Mouse (Mus musculus) CH12.LX (cell line): ENCODE results near the gene Prkg1. TPM values are rescaled to one million over a fixed set of nuclear protein-coding genes. Genes with fewer than 3 reads are reported as not detected.

Experiments
- DNase-seq: peaks from one replicate; pipeline ENCODE4 v3.0.0-alpha.2; 2013; ENCODE audit errors: extremely low read depth
- H3K27ac ChIP-seq: 2 replicates; pipeline ENCODE4 v1.5.1; 2012; ENCODE audit warnings: low read depth, mild to moderate bottlenecking, control low read depth, moderate library complexity; ENCODE audit not compliant: insufficient read depth
- H3K27me3 ChIP-seq: replicated peaks from 2 replicates; pipeline ENCODE3; 2012; ENCODE audit warnings: inconsistent platforms
- H3K36me3 ChIP-seq, 2 experiments: replicated peaks in 1 of 2; 2 replicates each; pipeline versions ENCODE3 to v1.6.1; 2012; ENCODE audit warnings: inconsistent platforms in 1 of 2, low read length in 1 of 2, mild to moderate bottlenecking in 1 of 2, mixed read lengths in 1 of 2, moderate library complexity in 1 of 2; ENCODE audit not compliant: control insufficient read depth in 1 of 2, insufficient read depth in 1 of 2
- H3K4me1 ChIP-seq, 2 experiments: 2 replicates each; pipeline ENCODE4 v1.6.1; 2012; ENCODE audit warnings: inconsistent platforms in 1 of 2, moderate library complexity in 1 of 2; ENCODE audit not compliant: insufficient read depth in 2 of 2, control insufficient read depth in 1 of 2
- H3K4me2 ChIP-seq: 2 replicates; pipeline ENCODE4 v1.6.1; 2012; ENCODE audit warnings: low read depth, mild to moderate bottlenecking, control low read depth; ENCODE audit not compliant: poor library complexity, insufficient read depth, severe bottlenecking
- H3K4me3 ChIP-seq, 3 experiments: fragments of 150-350 bp in 1 of 3; sonication (generic) in 1 of 3; replicated peaks in 1 of 3; 2 replicates each; pipeline versions ENCODE3 to v1.5.1; 2011 to 2012; ENCODE audit warnings: low read depth in 2 of 3, low read length in 2 of 3, mild to moderate bottlenecking in 2 of 3, moderate library complexity in 2 of 3, control low read depth in 1 of 3, improper control_type of control experiment in 1 of 3, inconsistent platforms in 1 of 3, mixed read lengths in 1 of 3; ENCODE audit not compliant: poor library complexity in 1 of 3
- H3K79me2 ChIP-seq: replicated peaks from 2 replicates; pipeline ENCODE4 v1.6.1; 2012; ENCODE audit warnings: mild to moderate bottlenecking, moderate library complexity; ENCODE audit not compliant: control insufficient read depth, poor library complexity, insufficient read depth, severe bottlenecking; ENCODE audit errors: extremely low read depth
- H3K9ac ChIP-seq: 2 replicates; pipeline ENCODE4 v1.6.1; 2012; ENCODE audit warnings: low read depth, mild to moderate bottlenecking, control low read depth, moderate library complexity; ENCODE audit not compliant: insufficient read depth
- H3K9me3 ChIP-seq: replicated peaks from 2 replicates; pipeline ENCODE3; 2012; ENCODE audit warnings: low read length, inconsistent platforms, mixed read lengths
- BHLHE40 ChIP-seq: IDR thresholded peaks from 2 replicates; pipeline ENCODE4 v1.6.1; 2011; ENCODE audit warnings: mild to moderate bottlenecking, low read depth, low read length, improper control_type of control experiment
- E2F4 ChIP-seq: IDR thresholded peaks from 2 replicates; pipeline ENCODE4 v1.6.1; 2011; ENCODE audit warnings: low read depth, low read length, improper control_type of control experiment; ENCODE audit not compliant: insufficient replicate concordance
- EP300 ChIP-seq: IDR thresholded peaks from 2 replicates; pipeline ENCODE4 v1.6.1; 2011; ENCODE audit warnings: low read length, improper control_type of control experiment
- HCFC1 ChIP-seq: IDR thresholded peaks from 2 replicates; pipeline ENCODE4 v1.6.1; 2012; ENCODE audit warnings: low read depth, mild to moderate bottlenecking, inconsistent platforms, low read length, improper control_type of control experiment
- IRF4 ChIP-seq: IDR thresholded peaks from 2 replicates; pipeline ENCODE4 v1.6.1; 2014; ENCODE audit warnings: low read depth, mild to moderate bottlenecking, inconsistent platforms, low read length, improper control_type of control experiment
- JUN ChIP-seq: IDR thresholded peaks from 2 replicates; pipeline ENCODE4 v1.6.1; 2011; ENCODE audit warnings: low read depth, mild to moderate bottlenecking, low read length, improper control_type of control experiment, moderate library complexity; ENCODE audit not compliant: insufficient read depth
- KAT2A ChIP-seq: IDR thresholded peaks from 2 replicates; pipeline ENCODE4 v1.6.1; 2012; ENCODE audit warnings: low read length, improper control_type of control experiment, inconsistent platforms; ENCODE audit not compliant: insufficient replicate concordance
- MEF2A ChIP-seq: IDR thresholded peaks from 2 replicates; pipeline ENCODE4 v1.6.1; 2014; ENCODE audit warnings: low read depth, mild to moderate bottlenecking, inconsistent platforms, low read length, improper control_type of control experiment, borderline replicate concordance
- NELFE ChIP-seq: IDR thresholded peaks from 2 replicates; pipeline ENCODE4 v1.6.1; 2011; ENCODE audit warnings: low read depth, low read length, improper control_type of control experiment
- PAX5 ChIP-seq: IDR thresholded peaks from 2 replicates; pipeline ENCODE4 v1.6.1; 2012; ENCODE audit warnings: low read length, inconsistent platforms, mixed read lengths
- RCOR1 ChIP-seq: conservative IDR thresholded peaks from 2 replicates; pipeline ENCODE4 v1.6.1; 2012; ENCODE audit warnings: low read depth, mild to moderate bottlenecking, inconsistent platforms, low read length, improper control_type of control experiment
- SIN3A ChIP-seq: IDR thresholded peaks from 2 replicates; pipeline ENCODE4 v1.6.1; 2012; ENCODE audit warnings: low read length, improper control_type of control experiment, inconsistent platforms
- SMC3 ChIP-seq: IDR thresholded peaks from 2 replicates; pipeline ENCODE4 v1.6.1; 2011; ENCODE audit warnings: low read depth, low read length, improper control_type of control experiment
- TCF12 ChIP-seq: IDR thresholded peaks from 2 replicates; pipeline ENCODE4 v1.6.1; 2014; ENCODE audit warnings: low read depth, mild to moderate bottlenecking, inconsistent platforms, low read length, improper control_type of control experiment
- USF1 ChIP-seq: IDR thresholded peaks from 2 replicates; pipeline ENCODE4 v1.6.1; 2014; ENCODE audit warnings: low read depth, mild to moderate bottlenecking, inconsistent platforms, low read length, improper control_type of control experiment
- USF2 ChIP-seq: conservative IDR thresholded peaks from 2 replicates; pipeline ENCODE4 v1.6.1; 2011; ENCODE audit warnings: low read depth, low read length, improper control_type of control experiment
- dilution Hi-C: fragments of 300-500 bp; cut with MboI; formaldehyde crosslinking; loops from 2 replicates; pipeline ENCODE4 v1.14.3; 2020; ENCODE audit warnings: low sequenced_read_pairs; ENCODE audit not compliant: extremely low pct_unique_long_range_greater_than_20kb, extremely low pct_ligation_motif_present
- in situ Hi-C: fragments of 300-500 bp; cut with MboI; formaldehyde crosslinking; loops from 3 replicates; pipeline ENCODE4 v1.14.3; 2019; ENCODE audit warnings: low sequenced_read_pairs, low pct_ligation_motif_present, low pct_unique_long_range_greater_than_20kb, mixed read lengths
- polyA plus RNA-seq: library from polyadenylated mRNA; unstranded; fragments of >175 nt; gene quantifications from 2 replicates; pipeline ENCODE4 v1.2.1, GENCODE M21; 2012; ENCODE audit warnings: low read depth; ENCODE audit not compliant: insufficient read length
- total RNA-seq, 2 experiments: library from RNA; depleted of rRNA; stranded (reverse); fragments of 300-350 nt in 1 of 2; fragments of >200 nt in 1 of 2; gene quantifications; 2 replicates each; pipeline ENCODE4 v1.2.3; 2012 to 2014

Prkg1 gene
- total and polyA plus RNA-seq, 3 experiments: not detected

GRCm38 (mm10) chr19:30744426-30744825 is 1020.4 kb downstream of the Prkg1 start:
- dilution Hi-C loops: no loop called here
- Histone ChIP-seq H3K4me3 (no peak overlapping the region), H3K4me1 (no peaks in the 10 kb centered on the region), H3K27me3 (no peaks in the 10 kb centered on the region), H3K4me2 (no peak overlapping the region), H3K27ac (no peak overlapping the region), H3K36me3 (no peaks in the 10 kb centered on the region), H3K9ac (no peak overlapping the region), H3K9me3 (no peaks in the 10 kb centered on the region), H3K79me2 (no peaks in the 10 kb centered on the region)
- no peak for TF ChIP-seq PAX5
- TF ChIP-seq RCOR1: no peak
- TF ChIP-seq SIN3A: no peak
- TF ChIP-seq HCFC1: no peak
- TF ChIP-seq KAT2A: no peak
- no peak for TF ChIP-seq TCF12
- TF ChIP-seq NELFE: no peak
- no peak for TF ChIP-seq USF2
- no peak for TF ChIP-seq EP300
- TF ChIP-seq JUN: no peak
- TF ChIP-seq SMC3: no peak
- no peak for TF ChIP-seq USF1
- TF ChIP-seq E2F4: no peak
- no peak for TF ChIP-seq MEF2A
- in situ Hi-C loops: no loop called here
- DNase-seq: no peak

GRCm38 (mm10) chr19:30699130-30699529 is 1065.7 kb downstream of the Prkg1 start:
- H3K4me3 ChIP-seq: no peak overlapping the region
- dilution Hi-C loops: no loop called here
- no peak for DNase-seq
- TF ChIP-seq RCOR1 (no peak), PAX5 (no peak), USF1 (no peak), KAT2A (no peak), E2F4 (no peak), MEF2A (no peak), BHLHE40 (no peak), IRF4 (no peak)
- no peak overlapping the region for H3K27ac ChIP-seq
- no peak overlapping the region for H3K9ac ChIP-seq
- H3K4me1 ChIP-seq: no peaks in the 10 kb centered on the region
- H3K4me2 ChIP-seq: no peak overlapping the region
- H3K27me3 ChIP-seq: no peaks in the 10 kb centered on the region
- H3K36me3 ChIP-seq: no peaks in the 10 kb centered on the region
- no peaks in the 10 kb centered on the region for H3K9me3 ChIP-seq
- in situ Hi-C loops: no loop called here
- H3K79me2 ChIP-seq: no peaks in the 10 kb centered on the region
